Mouse (Mus musculus) ES-CJ7 (cell line): ENCODE results near the gene Bnip2.
A peak's percentile ranks its signal among the peaks of the same experiment; 100 is the strongest.

ENCODE experiments used
- DNase-seq: peaks from one replicate; pipeline ENCODE4 v3.0.0; 2011; ENCODE audit warnings: low read depth, low spot score

Gene Bnip2

DNA sequence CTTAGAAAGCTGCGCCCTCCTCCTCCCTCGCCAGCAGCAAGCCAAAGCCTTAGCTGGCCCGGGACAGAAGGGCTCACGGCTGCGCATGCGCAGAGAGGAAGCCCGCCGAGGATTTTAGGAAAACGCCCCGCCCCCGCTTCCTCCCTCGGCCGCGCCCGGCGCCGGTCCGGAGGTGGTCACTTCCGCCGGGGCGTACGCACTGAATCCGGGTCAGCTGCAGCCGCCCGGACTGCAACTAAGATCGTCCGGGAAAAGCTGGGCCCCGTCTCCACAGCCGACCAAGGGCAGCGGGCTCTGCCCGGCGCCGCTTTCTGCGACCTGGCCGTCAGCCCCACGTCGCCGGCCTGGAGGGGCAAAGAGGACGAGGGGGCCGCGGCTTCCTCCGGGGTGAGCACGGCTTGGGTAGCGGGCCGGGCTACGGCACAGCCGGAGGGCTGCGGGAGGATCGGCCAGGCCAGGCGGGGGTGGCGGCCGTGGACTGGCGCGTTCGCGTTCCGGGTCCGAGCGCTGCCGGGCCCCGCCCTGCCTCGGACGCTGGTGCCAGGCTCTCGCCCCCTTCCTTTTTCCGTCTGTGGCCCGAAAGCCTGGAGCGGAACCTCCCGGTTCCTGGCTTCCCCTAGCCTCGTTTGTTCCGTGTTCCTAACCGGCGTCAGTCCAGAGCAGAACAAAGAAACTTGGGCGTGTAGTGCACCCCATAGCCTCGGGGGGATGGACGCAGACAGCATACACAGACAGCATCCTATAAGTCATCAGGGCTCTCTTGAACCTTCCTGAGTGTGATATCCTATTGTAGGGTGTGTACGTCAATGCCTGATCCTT is at the start of gene Bnip2:
Gene Bnip2 (plus strand): TSS at position 164 of the 819 bp plus-strand sequence.
- DNase-seq, result peak; percentile 93

DNA sequence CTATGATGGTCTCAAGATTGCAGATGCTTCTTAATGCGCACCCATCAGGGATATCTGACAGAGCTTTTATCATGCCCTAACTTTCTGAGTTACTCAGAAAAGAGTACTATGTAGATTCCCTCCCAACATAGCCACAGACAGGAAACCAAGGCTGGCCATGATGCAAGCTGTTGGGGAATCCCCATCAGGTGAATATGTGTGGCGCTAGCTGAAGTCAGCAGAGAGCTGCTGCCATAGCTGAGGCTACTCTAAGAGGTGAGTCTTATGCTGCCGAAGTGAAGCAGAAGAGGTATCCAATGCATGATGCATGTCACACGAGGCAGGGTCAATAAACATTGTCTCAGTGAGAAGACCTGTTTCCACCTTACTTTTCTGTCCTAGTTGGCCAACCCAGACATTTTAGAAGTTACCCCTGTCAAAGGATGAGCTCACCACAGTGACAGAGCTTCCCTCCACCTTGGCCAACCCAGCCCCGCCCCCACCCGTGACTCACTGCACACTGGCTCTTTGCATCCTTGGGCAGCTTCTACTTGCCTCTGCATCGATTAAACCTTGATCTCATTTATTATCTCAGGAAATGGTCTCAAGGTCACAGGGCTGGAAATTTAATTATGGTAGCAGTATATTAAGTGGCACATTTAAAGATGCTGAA is 48.3 kb upstream of the Bnip2 start:
- DNase-seq, result no peak

GRCm38 (mm10) chr9:69941556-69941955 is 47.7 kb upstream of the Bnip2 start:
- DNase-seq, result no peak

DNA sequence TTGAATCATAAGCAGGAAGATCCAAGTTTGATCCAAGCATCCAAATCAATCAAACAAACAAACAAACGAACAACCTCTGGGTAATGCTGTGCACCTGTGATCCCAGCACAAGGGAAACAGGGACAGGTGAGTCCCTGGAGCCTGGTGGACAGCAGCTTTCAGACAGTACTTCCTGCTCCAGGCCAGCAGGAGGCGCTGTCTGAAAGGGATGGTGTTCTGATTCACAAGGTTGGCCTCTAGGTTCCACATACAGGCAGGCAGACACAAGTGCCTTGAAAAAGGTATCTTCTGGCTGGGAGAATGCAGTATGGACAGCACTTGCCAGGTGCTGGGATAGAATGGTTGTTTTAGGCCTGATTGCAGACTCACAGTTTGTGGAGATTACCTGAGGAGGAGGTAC is 40.3 kb upstream of the Bnip2 start:
- DNase-seq, result peak; percentile 84

GRCm38 (mm10) chr9:69949641-69950040 is 39.6 kb upstream of the Bnip2 start:
- no peak for DNase-seq

GRCm38 (mm10) chr9:69961007-69961406 is 28.3 kb upstream of the Bnip2 start:
- DNase-seq, result no peak

GRCm38 (mm10) chr9:69964370-69964769 is 24.9 kb upstream of the Bnip2 start:
- no peak for DNase-seq

DNA sequence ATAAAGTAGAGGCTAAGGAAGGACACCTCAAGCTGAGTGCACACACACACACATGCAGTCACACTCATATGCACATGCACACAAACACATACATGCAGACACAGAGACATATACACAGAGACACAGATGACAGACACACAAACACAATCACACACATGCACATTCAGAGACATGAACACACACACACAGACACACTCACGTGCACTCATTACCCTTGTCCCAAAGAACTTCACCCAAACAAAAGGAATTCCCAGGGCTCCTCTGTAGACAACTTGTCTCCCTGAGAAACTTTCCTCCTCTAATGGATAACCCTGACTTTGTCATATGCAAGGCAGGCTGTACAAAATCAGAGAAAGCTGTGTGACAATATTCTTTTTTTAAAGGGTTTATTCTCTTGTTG is 3.7 kb upstream of the Bnip2 start:
- no peak for DNase-seq

DNA sequence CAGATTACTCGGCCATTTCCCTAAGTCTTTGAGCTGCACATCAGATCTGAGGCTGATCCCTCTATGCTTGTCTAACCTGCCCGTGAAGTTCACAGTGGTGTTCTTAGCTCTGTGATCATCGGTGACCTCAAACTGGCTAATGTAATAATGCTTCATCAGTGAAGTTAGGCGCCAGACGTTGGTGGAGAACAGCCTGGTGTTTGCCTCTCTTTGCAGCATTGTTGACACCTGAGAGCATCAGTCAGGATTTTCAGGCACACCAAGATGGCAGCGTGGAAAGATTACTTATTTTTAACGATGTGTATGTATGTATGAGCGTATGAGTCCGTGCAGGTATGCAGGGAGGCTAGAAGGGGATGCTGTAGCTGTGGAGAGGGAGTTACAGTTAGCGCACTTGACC is 3.2 kb upstream of the Bnip2 start:
- no peak for DNase-seq

- DNase-seq, result no peak
Observed at GRCm38 (mm10) chr9:69986571-69986970, 2.7 kb upstream of the Bnip2 start.

- DNase-seq, result peak; percentile 59
Observed at GRCm38 (mm10) chr9:69987579-69987978, 1.7 kb upstream of the Bnip2 start.

- DNase-seq, result no peak
Observed at GRCm38 (mm10) chr9:69988706-69989302, 462 bp upstream of the Bnip2 start.

- peak; percentile 32 for DNase-seq
Observed at GRCm38 (mm10) chr9:69990346-69990745, 1.1 kb downstream of the Bnip2 start.

GRCm38 (mm10) chr9:69992841-69993277 is 3.6 kb downstream of the Bnip2 start:
- no peak for DNase-seq

DNA sequence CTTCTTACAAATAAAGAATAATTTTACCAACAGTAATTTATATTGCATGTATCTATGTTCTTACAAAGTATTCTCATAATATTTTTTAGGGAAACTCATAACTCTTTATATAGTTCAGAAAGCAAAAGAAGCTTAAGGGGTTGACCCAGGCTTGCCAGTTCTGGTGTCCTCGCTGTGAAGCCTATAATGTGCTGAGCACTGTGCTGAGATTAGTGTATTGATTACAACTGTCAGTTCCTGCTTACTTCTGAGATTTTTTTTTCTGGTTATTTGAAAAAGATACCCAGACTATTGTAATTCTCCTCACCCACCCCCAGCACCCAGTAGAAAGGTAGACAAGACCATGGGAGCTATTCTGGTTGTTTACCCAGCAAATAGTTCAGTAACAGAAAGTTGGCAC is 4.2 kb downstream of the Bnip2 start:
- DNase-seq, result no peak

GRCm38 (mm10) chr9:69994547-69994946 is 5.3 kb downstream of the Bnip2 start:
- DNase-seq, result no peak

- DNase-seq, result peak; percentile 65
Observed at GRCm38 (mm10) chr9:69999318-69999717, 10.1 kb downstream of the Bnip2 start.

DNA sequence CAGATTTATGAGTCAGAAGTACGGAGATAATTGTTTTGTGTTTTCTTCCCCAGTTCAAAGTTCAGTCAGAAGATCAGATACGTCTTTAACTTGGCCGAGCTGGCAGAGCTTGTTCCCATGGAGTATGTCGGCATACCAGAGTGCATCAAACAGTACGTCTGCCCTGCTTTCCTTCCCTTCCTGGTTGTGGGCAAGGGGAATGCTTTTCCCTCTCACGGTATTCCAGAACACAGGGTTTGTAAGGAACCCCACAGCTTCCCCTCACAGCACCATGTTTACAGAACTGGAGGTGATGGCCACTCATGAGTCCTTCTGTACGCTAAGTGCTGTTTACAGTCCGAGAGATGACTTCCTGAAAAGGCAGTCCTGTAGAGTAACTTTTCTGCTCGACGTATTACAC is 14.2 kb downstream of the Bnip2 start:
- no peak for DNase-seq

DNA sequence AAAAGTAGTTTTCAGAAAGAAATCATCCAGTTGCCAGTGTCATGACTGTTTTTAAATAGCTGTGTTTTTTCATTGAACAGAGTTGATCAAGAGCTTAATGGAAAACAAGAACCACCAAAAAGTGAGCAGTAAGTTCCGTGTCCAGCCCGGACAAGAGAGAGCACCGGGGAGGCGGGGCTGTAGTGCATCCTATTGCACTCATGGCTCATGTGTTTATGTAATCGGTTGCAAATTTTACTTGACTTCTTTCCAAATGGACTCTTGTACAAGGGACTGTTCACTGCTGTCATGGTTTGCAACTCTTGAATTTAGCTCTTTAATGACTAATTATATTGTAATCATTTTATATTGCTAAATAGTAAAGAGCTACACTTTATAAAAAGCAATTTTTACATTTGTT is 17.7 kb downstream of the Bnip2 start:
- DNase-seq, result no peak

GRCm38 (mm10) chr9:70007506-70008248 is 18.4 kb downstream of the Bnip2 start:
- DNase-seq, result no peak

- no peak for DNase-seq
Observed at GRCm38 (mm10) chr9:70009754-70010304, 20.6 kb downstream of the Bnip2 start.
